Mouse (Mus musculus) embryonic fibroblast, embryonic 13.5 days (primary cell): ENCODE measurements around the gene Gm12216.
"Not testable (repeated sequence)": the region's sequence is repeated elsewhere in the genome, so short reads cannot be mapped to it uniquely, and the experiment has no call there.

Source experiments
- CTCF ChIP-seq: IDR thresholded peaks from 2 replicates; pipeline ENCODE4 v1.5.1; 2011; ENCODE audit warnings: mild to moderate bottlenecking, control low read depth, low read length, moderate library complexity, borderline replicate concordance; ENCODE audit not compliant: insufficient read depth
- POLR2A ChIP-seq: IDR thresholded peaks from 2 replicates; pipeline ENCODE4 v1.6.1; 2011; ENCODE audit warnings: low read depth, mild to moderate bottlenecking, control low read depth, low read length, moderate library complexity

DNA sequence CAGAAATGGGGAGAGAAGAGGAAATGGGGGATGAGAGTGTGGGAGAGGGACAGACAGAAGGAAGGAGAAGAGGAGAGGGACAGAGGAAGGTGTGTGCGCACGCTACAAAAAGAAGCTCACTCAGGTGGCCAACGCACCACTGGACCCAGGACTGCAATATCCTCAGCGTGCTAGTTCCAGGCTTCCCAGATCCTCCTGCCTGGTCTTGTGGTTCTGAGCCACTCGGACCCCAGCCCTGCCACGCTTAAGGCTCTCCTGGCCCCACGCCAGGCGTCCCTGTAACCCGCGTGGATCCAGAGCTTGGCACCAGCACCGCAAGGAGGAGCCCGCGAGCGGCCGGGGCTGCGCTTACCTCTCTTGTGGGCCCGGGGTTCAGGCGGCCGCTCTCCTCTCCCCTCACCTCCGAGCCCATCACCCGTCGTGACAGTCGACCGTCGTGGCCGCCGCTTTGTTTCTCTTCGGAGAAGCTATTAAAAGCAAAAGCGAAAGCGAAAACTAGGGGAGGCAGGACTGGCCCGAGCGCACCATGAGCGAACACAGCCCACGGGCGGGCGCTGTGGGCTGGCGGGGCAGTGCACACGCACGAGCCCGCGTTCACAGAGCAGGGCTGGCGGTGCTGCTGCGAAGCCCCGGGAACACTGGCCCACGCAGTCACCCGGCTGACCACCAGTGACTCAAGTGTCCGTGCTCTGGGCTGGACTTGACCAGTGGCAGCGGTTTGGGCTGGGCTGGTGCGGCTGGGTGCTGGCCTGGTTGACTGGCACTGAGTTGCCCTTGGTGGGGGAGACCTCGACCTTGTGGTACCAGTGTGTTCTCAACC, at the start of gene Gm12216:
- TF ChIP-seq CTCF, POLR2A: not testable (repeated sequence)
